Mouse (Mus musculus): ENCODE measurements at regions not wholly inside any gene's neighbourhood (a gene's known extent, or its start where the extent isn't known, plus 50 kb on each side); places are given as distances from the start of the nearest gene placed in this dataset.

DNA sequence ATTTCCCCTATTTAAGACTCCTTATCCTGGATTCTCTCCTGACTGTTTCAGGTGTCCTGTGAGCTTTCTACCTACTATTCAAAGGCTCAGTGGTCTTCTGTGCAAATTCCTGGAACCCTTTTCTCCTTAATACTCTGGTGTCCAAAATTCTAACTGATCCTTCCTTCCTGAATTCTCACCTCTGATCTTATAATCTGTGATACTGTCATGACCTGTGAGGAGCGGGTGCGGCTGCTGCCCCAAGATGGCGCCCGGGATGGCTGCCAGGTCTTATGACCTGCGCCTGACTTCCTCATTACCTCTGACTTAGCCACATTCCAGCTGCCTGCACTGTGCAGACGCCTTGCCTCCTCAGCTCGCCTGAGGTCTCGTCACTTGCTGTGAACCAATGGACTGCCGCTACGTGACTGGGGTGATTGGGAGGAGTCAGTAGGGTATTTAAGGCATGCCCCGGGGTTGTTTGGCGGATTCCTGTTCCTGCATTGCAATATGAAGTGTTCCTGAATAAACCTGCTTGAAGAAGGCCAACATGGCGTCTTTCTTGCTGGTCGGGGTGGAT is 131.2 kb downstream of the Ptbp2 start:
- no peak for DNase-seq

- DNase-seq: no peak
These were observed 145.6 kb downstream of the Ptbp2 start for GRCm38 (mm10) chr3:119638633-119639032.

DNA sequence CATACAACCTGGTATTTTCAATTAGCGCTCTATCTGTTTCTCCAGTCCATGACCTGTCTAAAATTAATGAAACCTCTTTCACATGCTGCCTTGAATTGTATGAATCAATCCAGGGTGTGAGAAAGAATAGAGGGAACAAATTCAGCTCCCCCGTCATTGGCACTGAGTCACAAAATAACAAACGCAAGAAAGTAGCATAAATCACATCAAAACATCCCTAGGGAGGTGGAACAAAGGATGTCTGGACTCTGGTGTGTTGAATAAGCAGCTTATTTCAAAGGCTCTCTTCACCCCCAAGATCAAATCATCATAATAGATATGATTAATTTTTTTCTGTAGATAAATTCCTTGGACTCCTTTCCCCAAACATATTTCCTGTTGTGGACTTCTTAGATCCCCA is 148.6 kb downstream of the Ptbp2 start:
- DNase-seq: no peak

DNA sequence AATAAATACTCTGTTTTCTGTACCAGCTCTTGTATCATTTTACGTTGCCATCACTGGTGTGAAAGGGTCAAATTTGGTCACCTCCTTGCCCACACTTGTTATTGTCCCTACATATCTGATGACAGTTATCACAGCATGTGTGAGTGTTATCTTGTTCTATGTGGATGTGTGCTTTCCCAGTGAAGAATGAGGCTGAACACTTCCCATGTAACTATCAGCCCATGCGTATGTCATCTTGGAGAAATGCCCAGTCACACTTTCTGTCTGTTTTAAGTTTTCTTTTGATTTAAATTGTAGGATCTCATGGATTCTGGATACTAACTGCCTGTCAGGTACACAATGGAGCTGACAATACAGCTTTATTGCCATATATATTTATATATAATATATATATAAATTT is 150.8 kb downstream of the Ptbp2 start:
- DNase-seq: no peak

DNA sequence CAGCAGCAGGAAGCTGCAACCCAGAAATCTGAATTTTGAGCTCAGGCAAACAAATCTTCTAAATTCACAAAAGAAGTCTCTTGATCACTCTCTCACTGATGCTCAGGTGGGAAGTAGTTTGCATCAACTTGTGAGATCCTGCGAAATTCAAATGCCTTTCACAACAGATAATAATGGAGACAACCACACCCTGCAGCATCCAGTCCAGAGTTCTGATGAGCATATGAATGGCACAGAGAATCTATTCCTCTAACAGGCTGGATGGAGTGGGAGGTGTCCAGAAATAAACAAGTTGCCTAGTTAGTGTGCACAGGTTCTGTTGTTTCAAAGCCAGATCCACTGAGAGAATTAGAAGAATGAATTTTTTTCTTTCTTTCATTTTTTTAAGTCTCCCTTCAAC is 178.2 kb downstream of the Ptbp2 start:
- no peak for DNase-seq

DNA sequence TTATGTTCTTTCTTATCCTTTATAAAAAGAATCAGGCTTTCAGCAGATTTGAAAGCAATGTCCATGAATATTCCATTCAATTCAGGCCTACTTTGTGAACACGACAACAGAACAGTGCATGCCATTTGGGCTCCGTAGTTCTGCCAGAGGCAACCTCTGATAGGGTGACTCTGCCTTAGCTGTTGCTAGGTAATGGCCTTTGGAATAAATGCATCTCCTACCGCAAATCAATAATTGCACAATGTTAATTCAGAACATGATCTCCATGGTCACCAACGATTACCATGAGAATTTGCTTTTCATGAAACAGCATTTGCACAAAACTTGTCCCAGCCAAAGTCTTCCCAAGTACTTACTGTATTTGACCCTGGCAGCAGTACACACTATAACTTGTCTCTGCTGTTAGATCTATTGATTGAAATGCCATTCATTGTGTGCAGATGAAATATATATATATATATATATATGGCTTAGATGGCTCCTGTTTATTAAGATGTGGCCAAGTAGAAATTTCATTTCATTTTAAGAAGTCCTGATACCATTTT is 195.3 kb downstream of the Ptbp2 start:
- DNase-seq: no peak

DNA sequence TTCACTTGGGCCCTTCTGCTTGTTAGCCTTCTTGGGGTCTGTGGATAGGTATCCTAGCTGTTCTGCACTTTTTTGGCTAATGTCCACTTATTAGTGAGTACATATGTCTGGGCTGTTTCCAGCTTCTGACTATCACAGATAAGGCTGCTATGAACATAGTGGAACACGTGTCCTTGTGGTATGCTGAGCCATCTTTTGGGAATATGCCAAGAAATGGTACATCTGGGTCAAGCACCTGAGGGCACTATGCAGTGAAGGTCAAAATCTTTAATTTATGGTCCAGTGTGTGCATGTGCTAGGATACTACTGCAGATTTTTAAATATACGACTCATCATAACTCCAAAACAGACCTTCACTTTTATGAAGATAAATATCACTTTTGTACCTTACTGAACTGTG is 196.3 kb downstream of the Ptbp2 start:
- DNase-seq: no peak

DNA sequence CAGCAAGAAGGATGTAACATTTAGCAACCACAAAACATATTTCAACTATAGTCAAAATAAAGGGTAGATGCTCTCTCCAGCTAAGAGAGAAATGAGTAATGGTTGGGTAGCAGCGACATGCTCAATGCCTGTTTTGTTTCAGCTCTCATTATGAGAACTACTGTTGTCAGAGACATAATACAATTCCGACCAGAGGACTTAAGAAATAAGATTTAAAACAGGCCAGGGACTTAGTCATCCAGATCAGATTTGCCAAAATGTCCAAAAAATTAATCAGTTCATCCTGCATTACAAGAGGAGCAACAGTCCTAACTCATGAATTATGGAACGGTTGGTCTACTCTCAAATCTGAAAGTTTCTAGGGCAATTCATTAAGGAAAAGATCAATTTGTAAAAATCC is 208.8 kb downstream of the Ptbp2 start:
- DNase-seq: no peak

- DNase-seq: no peak
These were observed 246.4 kb downstream of the Ptbp2 start for GRCm38 (mm10) chr3:119537884-119538283.

GRCm38 (mm10) chr3:119524510-119525123 is 259.6 kb downstream of the Ptbp2 start:
- DNase-seq: no peak

GRCm38 (mm10) chr3:119512596-119512995 is 271.7 kb downstream of the Ptbp2 start:
- DNase-seq: no peak

DNA sequence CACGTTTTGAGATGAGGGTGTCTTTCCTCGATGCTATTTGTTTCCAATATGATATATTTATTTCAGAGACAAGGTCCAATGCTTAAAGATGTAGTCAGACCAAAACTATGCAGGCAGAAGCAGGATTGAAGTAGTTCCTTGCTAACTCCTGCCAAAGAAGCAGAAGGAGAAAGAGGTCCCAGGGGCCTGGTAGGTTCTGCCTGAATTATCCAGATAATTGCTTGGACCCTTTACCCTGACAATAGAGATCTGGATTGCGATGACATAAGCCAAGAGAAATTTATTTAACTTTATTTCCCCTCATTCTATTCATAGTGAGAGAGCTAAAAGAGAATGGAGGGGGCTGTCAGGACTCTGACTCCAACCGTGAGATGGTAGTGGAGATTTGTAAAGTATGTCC is 275.1 kb downstream of the Ptbp2 start:
- DNase-seq: no peak

DNA sequence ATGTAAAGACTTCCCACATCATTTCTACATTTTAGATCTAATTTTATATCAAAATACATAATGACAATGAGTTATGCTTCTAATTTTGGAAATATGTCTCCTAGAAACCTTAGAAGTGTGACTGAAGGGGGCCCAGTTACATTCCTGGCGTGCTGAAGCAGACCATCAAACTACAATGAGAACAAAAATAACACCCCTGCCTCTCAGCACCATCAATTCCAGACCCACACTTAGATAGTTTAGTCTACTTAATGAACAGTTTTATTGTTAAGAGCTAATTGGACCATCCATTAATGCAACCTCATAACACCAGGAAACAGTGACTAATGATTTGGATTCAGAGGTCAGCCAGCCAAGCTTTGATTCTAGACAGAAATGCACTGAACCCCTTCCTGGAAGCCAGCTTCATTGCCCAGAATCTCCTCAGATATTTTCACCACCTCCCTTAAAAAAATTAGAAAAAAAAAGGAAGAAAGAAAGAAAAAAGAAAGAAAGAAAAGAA is 280.7 kb downstream of the Ptbp2 start:
- DNase-seq: no peak

DNA sequence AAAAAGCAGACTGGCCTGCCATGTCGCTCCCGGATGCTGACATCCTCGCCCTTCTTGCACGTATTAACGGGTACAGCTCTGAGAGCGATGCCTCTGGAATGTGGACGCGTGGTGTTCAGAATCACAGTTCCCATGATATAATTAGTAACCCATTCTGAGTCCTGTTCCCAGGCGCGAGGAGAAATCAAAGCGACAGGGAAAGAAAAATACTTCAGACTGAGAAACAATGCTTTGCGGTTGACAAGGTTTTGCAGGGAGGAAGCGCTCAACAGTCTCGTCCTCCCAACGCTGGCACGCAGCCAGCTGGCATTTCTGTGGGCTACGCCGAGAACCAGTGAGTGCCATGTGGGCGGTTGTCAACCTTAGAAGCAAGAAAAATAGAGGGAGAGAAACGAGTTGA is 285.6 kb downstream of the Ptbp2 start:
- peak; percentile 79 for DNase-seq

DNA sequence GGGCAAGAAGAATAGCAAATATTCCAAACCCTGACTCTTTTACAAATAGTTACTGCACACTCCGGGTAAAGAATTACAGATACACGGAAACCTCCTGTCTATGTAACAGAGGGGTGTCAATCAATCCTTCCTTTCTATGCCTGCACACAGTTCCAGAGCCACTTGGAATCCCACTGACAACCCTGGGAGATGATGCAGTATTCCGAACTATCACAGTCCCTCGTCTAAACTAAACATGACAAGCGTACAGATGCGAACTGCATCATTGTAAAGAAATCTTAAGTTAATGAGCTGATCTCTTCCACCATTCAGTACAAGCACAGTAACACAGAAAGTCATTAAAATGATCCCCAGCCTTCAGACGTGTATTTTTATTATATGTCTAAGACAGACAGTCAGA is 286.4 kb downstream of the Ptbp2 start:
- no peak for DNase-seq

DNA sequence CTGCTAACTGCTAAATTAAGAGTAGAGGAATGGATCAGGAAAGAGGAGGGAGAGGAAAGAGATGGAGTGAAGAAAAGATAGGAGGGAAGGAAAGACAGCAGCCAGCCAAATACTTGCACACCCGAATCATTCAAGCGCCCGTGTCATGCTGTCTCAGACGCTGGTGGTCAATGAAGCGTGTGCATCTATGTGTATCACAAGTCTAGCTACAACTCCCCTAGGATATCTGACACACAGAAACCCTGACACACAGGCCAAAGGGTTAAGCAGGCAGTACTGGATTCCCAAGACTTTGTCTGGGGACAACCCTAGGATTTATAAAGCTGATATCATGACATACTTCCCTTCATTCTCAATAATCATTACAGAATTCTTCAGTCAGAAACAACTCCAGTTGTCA is 289.7 kb downstream of the Ptbp2 start:
- no peak for DNase-seq

GRCm38 (mm10) chr3:119492627-119493026 is 291.6 kb downstream of the Ptbp2 start:
- no peak for DNase-seq

DNA sequence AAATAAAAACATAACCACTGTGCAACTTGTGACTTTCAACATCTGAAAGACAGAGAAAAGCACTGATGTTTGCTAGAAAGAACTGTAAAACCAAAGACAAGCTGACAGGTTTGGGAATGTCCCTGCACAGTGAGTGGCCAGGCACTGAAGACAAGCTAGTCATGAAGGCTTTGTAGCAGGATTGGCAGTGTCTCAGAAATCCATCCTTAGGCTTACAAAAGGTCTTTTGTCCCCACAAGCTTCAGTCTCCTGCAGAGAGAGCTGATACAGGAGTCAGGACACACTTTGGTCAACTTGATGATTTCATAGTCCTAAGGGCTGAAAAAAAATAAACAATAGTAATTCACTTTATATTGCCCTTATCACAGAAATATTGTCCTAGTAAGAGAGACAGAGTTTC is 294.9 kb downstream of the Ptbp2 start:
- no peak for DNase-seq

All from right cerebral cortex, postnatal 14 days (tissue).